In the genomic region with DNA sequence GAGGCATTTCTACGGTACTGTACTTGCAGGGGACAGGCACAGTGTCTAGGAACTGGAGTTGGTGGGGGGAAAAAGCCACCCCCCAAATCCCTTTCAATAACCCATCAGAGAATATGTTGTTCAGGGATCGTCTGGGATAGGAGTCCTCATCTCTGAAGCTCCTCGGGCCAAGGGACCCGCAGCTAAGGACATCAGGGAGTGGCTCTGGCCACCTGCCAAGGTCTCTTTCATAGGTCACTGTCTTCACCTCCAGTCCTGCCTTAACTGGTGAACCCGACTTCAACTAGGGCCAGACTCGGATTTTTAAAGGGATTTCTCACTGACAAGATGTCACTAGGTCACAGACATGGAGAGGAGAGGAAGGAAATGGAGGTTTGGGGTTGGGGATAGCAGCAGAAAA, we compare ENCODE assay signal across 25 mouse cellular contexts. TPM values are rescaled to one million over a fixed set of nuclear protein-coding genes. Genes with fewer than 3 reads are reported as not detected.
"Had no signal": no experiment of that assay in that cellular context is flagged by ENCODE, and none has a peak within 500 bp of the region (broad histone marks: within the 10 kb centered on the region; RNA-seq: fewer than 3 reads in every experiment).

No protein-coding gene starts in this region.

- ATAC-seq: hindbrain, postnatal 0 days; intestine, embryonic 16.5 days; liver, embryonic 12.5 days had no signal

- H3K4me2 ChIP-seq: heart, embryonic 11.5 days; heart, embryonic 13.5 days; heart, embryonic 15.5 days; hindbrain, embryonic 13.5 days; hindbrain, embryonic 15.5 days; kidney, embryonic 15.5 days; limb, embryonic 13.5 days; limb, embryonic 15.5 days; liver, embryonic 12.5 days had no signal

- H3K36me3 ChIP-seq: heart, embryonic 13.5 days; heart, embryonic 15.5 days; hindbrain, embryonic 13.5 days; hindbrain, embryonic 15.5 days; kidney, embryonic 15.5 days; limb, embryonic 13.5 days; limb, embryonic 15.5 days; liver, embryonic 12.5 days had no signal

- H3K27ac ChIP-seq: heart, embryonic 13.5 days; heart, embryonic 15.5 days; hindbrain, embryonic 13.5 days; hindbrain, embryonic 15.5 days; hindbrain, postnatal 0 days; kidney, embryonic 15.5 days; kidney, postnatal 0 days; limb, embryonic 13.5 days; limb, embryonic 15.5 days; liver, embryonic 12.5 days; liver, embryonic 14.5 days had no signal

- DNase-seq: heart, adult 18-20 months; heart, postnatal 14 days; heart, postnatal 36 days; kidney, adult 11 months; kidney, adult 2 months; kidney, adult 9 months; kidney, postnatal 14 days; layer of hippocampus, adult 9-11 months; layer of hippocampus, postnatal 36 days; left cerebral cortex, postnatal 4 days had no signal

- H3K9me3 ChIP-seq: heart, embryonic 13.5 days; heart, embryonic 15.5 days; hindbrain, embryonic 13.5 days; hindbrain, embryonic 15.5 days; kidney, embryonic 15.5 days; limb, embryonic 13.5 days; limb, embryonic 15.5 days; liver, embryonic 12.5 days had no signal

- H3K4me3 ChIP-seq: heart, embryonic 13.5 days; heart, embryonic 15.5 days; hindbrain, embryonic 13.5 days; hindbrain, embryonic 15.5 days; kidney, embryonic 15.5 days; limb, embryonic 13.5 days; limb, embryonic 15.5 days; liver, embryonic 12.5 days had no signal

- H3K9ac ChIP-seq: heart, embryonic 13.5 days; heart, embryonic 15.5 days; hindbrain, embryonic 13.5 days; hindbrain, embryonic 15.5 days; kidney, embryonic 15.5 days; limb, embryonic 13.5 days; limb, embryonic 15.5 days; liver, embryonic 12.5 days; liver, embryonic 14.5 days had no signal

RNA-seq across cellular contexts. Expression of a gene that starts 4.0 kb away (rescaled TPM):
- polyA plus RNA-seq: heart, embryonic 11.5 days; heart, embryonic 13.5 days; heart, embryonic 15.5 days; heart, postnatal 0 days; kidney, embryonic 15.5 days; kidney, postnatal 0 days; limb, embryonic 13.5 days; limb, embryonic 15.5 days; liver, adult 2 months; liver, embryonic 12.5 days; liver, embryonic 14.5 days had no signal
